Mouse (Mus musculus) adrenal gland, adult 18-20 months (tissue): ENCODE results near the gene Daam2. TPM values are rescaled to one million over a fixed set of nuclear protein-coding genes. Genes with fewer than 3 reads are reported as not detected.
A peak's percentile ranks its signal among the peaks of the same experiment; 100 is the strongest.
"Not testable (repeated sequence)": the region's sequence is repeated elsewhere in the genome, so short reads cannot be mapped to it uniquely, and the experiment has no call there.

Experiments
- DNase-seq, 2 experiments: peaks; one replicate each; pipeline ENCODE4 v3.0.0; 2021 to 2022; ENCODE audit warnings: low spot score in 2 of 2
- total RNA-seq, 2 experiments: library from RNA; stranded (reverse); gene quantifications; 1 replicate in 1 of 2; 2 replicates in 1 of 2; pipeline ENCODE4 v1.2.3; 2021

Gene Daam2
- total RNA-seq, 2 experiments from 2014 or later, result 27.2 to 28.9 TPM

DNA sequence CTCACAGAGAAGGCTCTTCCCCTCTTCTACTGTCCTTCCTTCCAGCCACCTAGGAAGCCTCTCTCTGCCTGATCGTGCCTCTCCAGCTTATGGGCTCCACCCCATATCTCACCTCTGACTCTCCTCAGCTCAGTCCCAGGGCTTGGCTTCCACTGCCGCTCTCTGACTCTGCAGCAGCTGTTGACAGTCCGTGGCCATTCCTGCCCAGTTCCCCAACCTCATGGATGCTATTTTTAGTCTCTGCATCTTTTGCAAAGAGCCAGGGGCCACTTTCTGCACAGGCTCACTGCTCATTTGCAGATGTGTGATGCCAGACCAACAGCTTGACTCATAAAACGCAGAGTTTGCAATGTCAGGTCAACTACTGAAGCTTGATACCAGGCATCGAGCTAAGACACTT is 75.0 kb downstream of the Daam2 start:
- DNase-seq, result no peak

DNA sequence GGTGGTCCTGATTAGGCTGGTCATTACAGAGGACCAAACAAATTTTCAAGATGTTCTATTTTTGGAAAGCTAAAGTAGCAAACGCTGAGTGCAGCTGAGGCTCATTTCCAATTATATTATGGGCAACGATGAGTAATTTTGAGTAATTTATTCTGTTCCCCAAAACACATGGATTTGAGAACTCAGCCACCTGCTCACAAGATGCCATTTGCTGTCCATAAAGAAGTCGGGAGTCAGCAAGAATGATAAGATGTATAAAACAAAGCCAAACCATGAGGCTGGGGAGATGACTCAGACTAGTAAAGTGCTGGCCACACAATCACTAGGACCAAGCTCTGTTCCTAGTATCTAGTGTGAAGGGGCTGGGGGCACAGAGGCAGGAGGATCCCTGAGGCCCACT is 79.7 kb downstream of the Daam2 start:
- DNase-seq, result no peak

DNA sequence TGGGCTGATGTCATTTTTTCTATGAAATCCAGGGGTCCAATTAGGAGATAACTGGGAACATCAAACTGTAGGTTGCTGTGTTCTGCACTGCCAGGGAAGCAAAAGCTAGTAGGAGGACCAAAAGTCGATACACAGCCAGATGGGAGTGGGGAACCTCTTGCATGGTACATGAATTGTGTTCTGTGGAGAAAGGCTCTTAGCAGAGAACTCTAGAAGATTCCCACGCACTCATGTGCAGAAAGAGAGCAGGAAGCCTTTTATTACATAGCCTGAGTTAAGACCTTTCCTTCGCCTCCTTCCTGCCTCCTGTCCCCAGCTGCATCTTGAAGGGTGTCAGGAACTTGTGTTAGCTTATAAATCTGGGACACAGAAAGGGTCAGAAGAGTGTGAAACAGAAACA is 82.3 kb downstream of the Daam2 start:
- no peak for DNase-seq

DNA sequence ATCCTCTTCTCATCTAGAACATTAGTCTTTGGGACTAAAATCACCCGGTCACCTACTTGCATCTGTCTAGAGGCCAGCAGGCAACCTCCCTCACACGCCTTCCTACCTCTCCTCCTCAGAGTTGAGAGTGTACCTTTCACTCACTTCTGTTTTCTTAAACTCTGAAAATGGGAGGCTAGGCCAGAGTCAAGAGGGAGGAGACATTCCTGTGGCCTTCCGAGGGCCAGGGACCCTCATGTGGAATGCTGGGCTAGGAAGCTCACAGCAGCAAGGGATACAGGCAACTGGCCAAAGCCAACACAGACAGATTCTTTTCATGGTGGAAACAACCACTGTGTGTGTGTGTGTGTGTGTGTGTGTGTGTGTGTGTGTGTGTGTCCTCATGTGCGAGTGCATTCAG is 86.8 kb downstream of the Daam2 start:
- DNase-seq, result no peak

DNA sequence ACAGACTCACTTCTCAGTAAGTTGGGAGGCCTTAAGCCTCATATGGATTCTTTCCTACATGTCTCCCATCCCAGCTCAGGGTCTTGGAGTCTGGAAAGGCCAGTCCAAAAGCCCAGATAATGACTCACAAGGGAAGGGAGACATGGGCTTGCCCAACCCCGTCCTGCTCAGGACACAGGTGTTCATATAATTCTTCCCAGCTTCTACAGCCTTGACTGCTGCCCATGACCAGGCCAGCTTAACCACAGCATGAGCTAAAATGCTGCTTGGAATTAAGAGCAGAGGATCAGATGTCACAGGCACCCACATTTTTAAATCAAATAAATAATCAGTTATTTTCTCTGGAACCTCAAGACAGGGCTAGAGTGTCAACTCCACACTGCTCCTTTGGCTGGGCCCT is 89.0 kb downstream of the Daam2 start:
- no peak for DNase-seq

DNA sequence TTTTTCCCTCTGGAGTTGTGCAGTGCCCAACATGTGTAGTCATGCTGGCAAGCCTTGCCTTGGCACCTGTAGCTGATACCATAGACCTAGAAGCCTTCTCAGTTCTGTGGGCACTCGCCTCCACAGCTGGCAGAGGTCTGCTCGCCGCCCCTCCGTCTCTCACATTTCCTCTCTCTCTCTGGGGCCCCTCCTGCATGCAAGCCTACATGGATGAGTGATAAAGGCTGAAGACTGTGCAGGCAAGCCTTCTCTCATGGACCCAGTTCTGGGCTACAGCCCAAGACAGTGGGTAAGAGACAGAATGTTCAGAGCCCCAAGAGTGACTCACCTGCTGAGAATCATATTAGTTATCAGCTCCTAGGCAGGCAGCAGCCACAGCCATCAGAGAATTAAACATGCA is 90.1 kb downstream of the Daam2 start:
- DNase-seq, result no peak

DNA sequence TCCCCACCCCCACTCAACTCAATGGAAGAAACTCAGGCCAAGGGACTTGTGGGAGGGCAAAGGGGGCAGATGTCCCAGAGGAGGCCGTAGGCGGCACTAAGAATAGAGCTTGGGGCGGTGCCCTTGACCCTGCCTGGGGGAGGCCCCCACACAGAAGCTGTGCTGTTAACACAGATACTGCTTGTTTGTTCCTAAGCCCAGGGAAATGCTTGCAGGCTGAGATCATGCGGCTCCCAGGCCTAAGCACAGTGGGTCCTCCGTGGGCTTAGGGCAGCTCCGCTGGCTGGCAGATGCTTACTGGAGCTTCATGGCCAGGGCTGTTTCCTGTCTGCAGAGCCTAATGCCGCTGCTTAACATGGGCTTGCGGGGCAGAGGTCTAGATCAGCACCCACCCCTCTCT is 91.5 kb downstream of the Daam2 start:
- no peak for DNase-seq

DNA sequence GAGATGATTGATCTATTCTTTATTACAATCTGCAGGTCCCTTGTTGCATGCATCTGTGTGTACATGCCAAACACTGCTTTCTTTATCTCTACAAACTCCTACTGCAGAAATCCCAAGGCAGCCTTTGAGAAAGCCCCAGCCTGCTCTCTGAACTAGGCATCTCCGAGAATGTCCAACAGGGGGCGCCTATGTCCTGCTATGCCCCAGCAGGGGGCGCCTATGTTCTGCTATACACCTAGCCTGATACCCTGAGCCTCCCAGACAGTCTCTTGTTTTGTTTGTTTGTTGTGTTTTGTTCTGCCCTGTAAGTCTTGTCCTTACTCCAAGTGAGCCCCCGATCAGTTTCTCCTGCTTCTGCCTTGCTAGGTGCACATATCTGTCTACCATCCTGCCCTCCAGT is 95.9 kb downstream of the Daam2 start:
- peak; percentile 77 to 78 for DNase-seq

DNA sequence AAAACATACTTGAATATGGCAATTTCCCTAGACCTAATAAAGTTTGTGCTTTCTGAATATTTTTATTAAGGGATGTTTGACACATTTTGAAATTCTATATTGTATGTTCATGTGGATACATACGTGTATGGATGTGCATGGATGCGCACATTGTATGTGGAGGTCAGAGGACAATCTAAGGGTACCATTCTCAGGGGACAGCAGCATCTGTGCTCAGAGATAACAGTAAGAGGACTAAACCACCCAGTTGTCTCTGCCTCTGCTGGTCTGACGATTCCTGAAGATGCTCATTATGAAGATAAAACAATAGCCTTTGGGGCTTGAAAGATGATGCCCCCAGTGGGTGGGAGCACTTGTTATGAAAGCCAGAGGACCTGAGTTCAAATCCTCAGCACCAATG is 99.3 kb downstream of the Daam2 start:
- DNase-seq, result no peak

DNA sequence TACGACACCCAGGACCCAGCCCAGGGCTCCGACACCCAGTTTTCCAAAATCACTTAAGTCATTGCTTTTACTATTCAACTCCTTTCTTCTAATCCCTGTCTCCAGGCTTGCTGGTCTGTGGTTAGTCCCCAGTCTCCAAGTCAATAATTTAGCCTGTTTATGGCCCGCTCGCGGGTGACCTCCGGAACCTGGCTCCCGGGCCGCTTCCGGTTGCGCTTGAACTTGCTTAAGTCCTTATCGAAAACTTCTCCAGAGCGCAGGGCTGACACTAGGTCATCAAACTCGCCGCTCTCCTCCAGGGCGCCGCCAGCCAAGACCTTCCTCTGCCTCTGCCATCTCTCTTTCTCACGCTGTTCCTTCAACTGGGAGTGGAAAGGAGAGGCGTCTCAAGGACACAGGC is 105.8 kb downstream of the Daam2 start:
- DNase-seq, result no peak

DNA sequence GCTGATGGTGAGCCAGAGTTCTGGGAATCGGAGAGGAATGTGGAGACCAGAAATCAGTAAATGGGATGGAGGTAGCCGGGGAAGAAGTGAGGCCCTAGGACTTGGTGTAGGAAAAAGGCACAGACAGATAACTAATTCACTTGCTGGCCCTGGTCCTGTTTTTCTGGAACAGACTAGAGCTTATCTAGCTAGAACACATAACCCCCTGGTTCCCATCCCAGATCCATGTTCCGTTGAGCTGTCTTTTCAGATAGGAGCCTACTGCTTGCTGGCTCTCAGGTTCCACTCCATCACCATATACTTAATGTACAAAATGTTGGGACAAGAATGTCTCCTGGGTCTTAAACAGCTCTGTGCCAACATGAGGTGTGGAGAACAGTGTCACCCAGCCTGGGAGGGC is 106.3 kb downstream of the Daam2 start:
- no peak for DNase-seq

DNA sequence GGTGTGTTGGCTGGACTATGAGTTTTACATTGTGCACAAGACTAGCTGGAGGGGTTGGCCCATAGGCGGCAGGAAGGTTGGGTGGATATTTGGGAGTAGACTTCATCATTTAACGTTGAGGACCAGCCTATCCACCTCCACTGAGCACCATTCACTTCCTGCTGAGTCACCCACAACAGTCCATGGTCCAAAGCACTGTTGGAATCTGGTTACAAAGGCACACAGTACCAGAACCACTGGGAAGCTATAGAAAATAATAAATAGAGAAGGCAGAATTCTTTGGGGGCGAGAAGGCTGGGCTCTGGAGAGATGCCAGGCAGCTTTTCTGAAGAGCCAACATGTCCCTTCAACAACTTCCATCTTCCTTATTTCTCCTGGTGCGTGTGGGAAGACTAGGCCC is 107.8 kb downstream of the Daam2 start:
- no peak for DNase-seq

DNA sequence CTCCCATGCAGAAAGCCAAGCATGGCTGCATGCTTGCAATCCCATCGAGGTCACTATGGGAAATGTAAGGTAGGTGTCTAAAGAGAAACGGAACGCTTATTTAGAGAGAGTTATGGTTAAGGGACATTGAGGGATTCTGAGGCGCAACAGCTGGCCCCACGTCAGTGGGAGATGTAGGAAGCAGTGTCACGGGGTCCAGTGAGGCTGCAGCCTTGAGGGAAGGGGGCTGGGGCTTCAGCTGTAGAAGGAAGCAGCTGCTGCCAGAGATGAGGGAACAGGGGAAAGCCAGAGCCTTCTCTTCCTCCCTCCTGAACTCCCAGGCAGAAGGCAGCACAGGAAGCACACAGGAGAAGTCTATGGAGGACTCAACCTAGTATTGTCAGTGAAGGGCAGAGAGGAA is 113.2 kb downstream of the Daam2 start:
- DNase-seq, result no peak

DNA sequence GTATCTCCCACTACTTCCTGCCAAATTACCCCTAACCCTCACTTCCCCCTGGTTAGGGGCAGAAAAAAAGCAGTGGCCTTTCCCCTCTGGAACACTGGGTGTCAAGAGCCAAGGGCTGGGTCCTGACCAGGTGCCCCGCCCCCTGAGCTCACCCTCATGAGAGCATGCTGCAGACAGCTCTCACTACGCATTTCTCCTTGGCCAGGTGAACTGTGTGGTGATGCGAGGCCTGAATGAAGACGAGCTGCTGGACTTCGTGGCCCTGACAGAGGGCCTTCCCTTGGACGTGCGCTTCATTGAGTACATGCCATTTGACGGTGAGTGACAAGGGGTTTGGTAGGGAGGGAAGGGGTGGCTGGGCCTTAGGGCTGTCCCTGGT is 114.9 kb downstream of the Daam2 start:
- no peak for DNase-seq

DNA sequence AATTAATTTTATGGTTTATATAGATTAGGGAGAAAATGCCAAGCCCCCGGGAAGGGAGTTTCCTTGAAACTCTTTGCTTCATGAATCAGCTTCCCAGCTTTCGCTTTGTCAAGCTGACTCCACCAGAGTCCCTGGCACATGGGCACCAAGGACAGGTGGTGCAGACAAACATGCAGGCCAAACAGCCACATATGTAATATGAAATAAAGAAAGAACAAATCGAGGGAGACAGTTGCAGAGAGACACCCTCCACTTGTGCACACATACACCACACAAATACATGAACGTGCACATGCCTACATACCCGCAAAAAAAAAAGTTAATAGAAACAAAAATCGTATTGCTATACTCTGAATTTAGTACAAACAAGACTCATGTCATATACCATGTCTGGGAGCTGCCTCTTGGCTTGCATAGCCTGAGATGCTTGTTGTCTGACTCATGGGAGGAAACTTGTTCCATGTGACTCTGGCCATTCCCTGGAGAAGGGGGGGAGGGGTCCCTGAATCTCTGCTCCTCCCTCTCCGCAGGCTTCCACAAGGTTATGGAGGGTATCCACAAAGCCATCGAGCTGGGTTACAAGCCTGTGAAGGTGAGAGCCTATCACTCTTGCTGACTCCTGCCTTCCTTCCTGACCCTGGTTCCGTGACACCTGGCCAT is 115.4 kb downstream of the Daam2 start:
- no peak for DNase-seq

DNA sequence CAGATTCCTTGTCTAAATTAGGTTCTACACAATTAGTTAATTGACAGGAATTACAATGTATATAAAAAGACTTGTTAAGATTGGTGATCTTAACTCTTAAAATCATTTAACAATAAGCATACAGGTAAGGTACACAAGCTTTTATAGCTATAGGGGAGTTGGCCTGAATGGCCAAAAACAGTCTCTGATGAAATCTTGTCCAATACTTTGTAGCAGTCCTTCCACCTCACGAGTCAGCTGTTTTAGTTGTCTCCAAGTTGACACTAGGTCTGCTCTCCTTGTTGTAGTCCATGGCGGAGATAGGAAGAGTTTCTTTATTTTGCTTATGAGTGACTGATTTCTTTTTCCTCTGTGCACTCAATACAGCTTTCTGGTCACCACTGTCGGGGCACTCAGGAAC is 121.3 kb downstream of the Daam2 start:
- DNase-seq, result not testable (repeated sequence)

DNA sequence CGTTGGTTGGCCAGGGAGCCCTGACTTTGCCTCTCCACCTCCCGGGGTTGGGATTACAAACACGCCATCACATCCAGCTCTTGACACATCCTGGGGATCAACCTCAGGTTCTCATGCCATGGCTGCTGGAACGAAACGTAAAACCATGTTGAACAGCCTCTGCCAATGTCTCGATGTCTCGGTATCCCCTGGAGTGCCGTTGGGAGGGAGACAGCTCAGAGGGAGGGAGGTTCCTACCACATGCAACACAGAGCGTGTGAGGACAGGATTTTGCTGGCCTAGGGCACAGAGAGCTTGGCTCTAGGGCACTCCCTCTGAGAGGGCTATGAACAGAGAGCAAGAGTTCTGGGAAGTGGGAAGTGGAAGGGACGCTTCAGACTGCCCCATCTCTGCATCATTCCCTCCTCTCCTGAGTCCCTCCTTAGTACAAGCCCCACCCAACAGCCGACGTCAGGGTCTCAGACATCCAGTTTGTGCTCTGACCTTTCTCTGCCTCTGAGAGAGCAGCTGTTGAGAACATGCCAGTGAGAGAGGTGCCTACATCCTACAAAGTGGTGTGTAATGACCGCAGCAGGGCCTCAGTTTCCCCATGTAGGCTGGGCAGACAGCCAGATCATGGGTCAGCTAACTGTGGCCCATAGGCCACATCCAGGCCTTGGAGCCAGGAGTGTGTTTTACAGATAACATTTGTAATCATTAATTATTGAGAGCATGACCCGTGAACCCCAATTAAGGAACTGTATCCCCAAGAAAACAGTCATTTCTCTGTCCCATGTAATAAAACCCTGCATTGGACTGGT is 123.6 kb downstream of the Daam2 start:
- no peak for DNase-seq

DNA sequence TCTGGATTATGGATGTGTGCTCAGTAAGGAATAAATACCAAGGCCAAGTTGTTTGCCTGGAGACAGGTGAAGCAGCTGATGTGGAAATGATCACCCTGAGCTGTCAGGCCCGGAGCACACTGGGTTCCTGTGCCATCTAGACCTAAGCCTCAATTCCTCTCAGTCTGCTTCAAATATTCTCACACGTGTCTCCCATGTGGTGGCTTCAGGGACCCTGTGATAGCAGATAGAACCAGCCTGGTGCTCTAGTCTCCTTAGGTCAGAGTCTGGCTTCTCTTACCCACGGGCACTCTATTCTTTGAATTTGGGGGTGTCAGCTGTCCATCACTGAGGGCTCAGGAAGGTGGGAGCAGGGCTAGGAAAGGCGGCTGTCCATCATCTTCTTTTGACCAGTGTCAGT is 124.4 kb downstream of the Daam2 start:
- no peak for DNase-seq

DNA sequence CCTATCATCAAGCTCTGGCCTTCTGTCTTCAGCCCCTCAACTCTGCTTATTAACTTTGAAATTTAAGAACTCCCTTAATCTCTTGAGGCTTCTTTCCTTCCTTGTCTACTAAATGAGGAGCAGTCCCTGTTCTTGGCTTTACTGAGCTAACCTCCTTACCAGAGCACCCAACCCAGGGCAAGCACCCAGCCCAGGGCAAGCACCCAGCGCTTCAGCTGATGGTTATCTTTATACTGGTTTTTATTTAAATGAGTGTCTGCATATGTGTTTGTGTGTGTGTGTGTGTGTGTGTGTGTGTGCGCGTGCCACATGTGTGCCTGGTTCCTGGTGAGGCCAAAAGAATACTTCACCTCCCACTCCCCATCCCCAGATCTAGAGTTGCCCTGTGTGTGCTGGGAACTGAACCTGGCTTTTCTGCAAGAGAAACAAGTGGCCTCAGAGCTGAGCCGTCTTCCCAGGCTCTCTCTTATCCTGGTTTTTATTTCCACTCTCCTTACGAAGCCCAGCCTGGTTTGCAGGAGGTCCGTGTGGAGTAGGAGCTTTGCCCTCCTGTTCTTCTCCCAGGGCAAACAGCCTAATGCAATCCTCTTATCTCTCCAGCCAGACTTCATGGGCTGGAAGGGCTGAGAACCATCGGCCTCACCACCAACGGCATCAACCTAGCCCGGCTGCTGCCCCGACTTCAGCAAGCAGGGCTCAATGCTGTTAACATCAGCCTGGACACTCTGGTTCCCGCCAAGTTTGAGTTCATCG is 125.1 kb downstream of the Daam2 start:
- DNase-seq, result peak in 1 of 2 experiments; percentile 12

DNA sequence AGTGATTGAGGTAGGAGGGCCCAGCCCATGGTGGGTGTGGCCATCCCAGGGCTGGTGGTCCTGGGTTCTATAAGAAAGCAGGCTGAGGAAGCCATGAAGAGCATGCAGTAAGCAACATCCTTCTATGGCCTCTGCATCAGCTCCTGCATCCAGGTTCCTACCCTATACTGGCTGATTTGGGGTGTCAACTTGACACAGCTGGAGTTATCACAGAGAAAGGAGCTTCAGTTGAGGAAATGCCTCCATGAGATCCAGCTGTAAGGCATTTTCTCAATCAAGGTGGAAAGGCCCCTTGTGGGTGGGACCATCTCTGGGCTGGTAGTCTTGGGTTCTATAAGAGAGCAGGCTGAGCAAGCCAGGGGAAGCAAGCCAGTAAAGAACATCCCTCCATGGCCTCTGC is 126.8 kb downstream of the Daam2 start:
- peak in 1 of 2 experiments; percentile 5 for DNase-seq

DNA sequence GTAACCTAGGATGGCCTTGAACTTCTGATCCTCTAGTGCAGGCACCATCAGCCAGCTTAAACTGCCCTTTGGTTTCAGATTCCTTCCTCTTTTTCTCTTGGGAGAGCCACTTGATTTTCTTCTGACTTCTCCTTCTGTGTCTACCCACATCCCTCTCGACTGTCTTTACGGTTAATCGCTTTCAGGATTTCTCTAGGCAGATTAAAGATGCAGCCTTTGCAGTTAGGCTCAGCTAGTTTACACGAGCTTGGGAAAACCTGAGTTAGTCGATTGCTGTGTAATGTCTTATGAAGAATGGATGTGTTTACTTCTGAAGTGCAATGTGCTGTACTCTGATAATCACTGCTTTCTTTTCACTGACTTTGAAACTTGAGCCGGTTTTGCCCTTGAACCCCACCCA is 127.5 kb downstream of the Daam2 start:
- DNase-seq, result peak in 1 of 2 experiments; percentile 14

DNA sequence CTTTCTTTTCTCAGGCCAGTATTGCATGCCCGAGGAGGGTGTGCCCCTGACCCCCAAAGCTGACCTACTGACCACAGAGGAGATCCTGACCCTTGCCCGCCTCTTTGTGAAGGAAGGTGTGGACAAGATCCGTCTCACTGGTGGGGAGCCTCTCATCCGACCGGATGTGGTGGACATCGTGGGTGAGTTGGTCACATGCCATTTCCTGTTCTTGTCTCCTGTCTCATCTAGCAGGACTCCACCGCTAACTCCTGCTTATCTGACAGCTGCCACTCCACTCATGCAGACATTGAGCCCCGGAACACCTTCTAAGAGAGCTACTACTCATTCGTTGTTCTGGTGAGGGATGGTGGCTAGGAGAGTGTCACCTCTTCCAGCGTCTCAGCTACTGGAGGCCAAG is 129.1 kb downstream of the Daam2 start:
- DNase-seq, result peak in 1 of 2 experiments; percentile 14
